Mouse (Mus musculus): ENCODE results near the gene Lrig1. TPM values are rescaled to one million over a fixed set of nuclear protein-coding genes. Genes with fewer than 3 reads are reported as not detected.

The Lrig1 gene
- polyA plus RNA-seq, 1 experiment from 2014 or later, result 17.2 TPM

DNA sequence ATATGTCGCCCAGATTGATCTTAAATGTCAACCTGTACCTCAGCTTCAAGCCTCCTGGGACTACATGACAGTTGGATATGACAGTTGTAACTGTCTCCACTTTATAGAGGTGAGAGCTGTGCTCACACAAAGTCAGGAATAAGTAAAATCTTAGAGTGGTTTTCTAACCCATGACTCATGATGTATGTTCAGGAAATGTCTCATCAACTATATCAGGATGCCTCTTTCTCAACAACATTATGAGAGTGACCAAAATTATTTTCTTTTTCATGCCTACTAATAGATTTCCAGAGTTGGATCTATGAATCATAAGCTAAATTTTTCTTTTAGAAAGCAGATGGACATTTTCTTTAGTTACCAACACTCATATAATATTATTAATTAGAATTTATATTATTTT lies 6.0 kb upstream of the Lrig1 start:
- no peak overlapping the region for H3K4me3 ChIP-seq (ENCODE audit: low read depth, low read length)
- ATAC-seq (replicated peaks; ENCODE audit: insufficient number of reproducible peaks, low FRiP score, low TSS enrichment, low read depth) (no peak), DNase-seq (ENCODE audit: low spot score) (no peak)
- H3K27me3 ChIP-seq (ENCODE audit: control insufficient read depth, insufficient read depth, low read length), result peaks cover 2% of the 10 kb centered on the region; the same call in 1 of the 2 replicates
- no peak overlapping the region for H3K9ac ChIP-seq (replicated peaks; ENCODE audit: low read length)
- H3K4me2 ChIP-seq (ENCODE audit: low read depth, low read length), result no peak overlapping the region
- H3K4me1 ChIP-seq (ENCODE audit: control insufficient read depth, insufficient read depth, low read length), result no peaks in the 10 kb centered on the region
- no peak overlapping the region for H3K27ac ChIP-seq (replicated peaks; ENCODE audit: low read depth, low read length)
- H3K36me3 ChIP-seq (replicated peaks; ENCODE audit: control insufficient read depth, insufficient read depth, low read depth, low read length), result no peaks in the 10 kb centered on the region
- no peaks in the 10 kb centered on the region for H3K9me3 ChIP-seq (replicated peaks; ENCODE audit: control insufficient read depth, low read length)
- WGBS, result 52% methylated on average over 1 of the region's 1 CpGs

DNA sequence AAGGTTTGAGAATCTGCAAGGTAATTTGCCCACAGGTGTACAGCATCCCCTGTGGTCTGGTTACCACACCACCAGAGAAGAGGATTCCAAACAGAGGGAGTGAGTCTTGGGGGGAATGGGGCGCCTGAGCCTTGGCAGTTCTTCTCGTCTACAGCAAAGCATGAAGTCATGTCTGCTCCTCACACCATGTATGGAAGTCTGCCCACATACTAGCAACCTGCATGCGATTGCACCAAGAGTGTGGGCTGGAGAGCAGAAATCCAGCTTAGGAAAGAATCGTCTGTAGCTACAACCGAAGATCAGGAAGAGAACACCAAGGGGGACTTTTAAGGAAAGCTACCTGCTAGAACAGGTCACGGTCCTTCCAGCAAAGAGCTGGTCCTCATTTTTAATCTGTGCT lies 3.0 kb upstream of the Lrig1 start:
- no peak overlapping the region for H3K27ac ChIP-seq (replicated peaks; ENCODE audit: low read depth, low read length)
- 87% methylated on average over 6 of the region's 6 CpGs for WGBS
- ATAC-seq (replicated peaks; ENCODE audit: insufficient number of reproducible peaks, low FRiP score, low TSS enrichment, low read depth) (no peak), DNase-seq (ENCODE audit: low spot score) (no peak)
- H3K36me3 ChIP-seq (replicated peaks; ENCODE audit: control insufficient read depth, insufficient read depth, low read depth, low read length), result no peaks in the 10 kb centered on the region
- H3K9me3 ChIP-seq (replicated peaks; ENCODE audit: control insufficient read depth, low read length), result no peaks in the 10 kb centered on the region
- no peak overlapping the region for H3K4me2 ChIP-seq (ENCODE audit: low read depth, low read length)
- no peaks in the 10 kb centered on the region for H3K4me1 ChIP-seq (ENCODE audit: control insufficient read depth, insufficient read depth, low read length)
- peaks cover 2% of the 10 kb centered on the region; the same call in 1 of the 2 replicates for H3K27me3 ChIP-seq (ENCODE audit: control insufficient read depth, insufficient read depth, low read length)
- no peak overlapping the region for H3K4me3 ChIP-seq (ENCODE audit: low read depth, low read length)
- no peak overlapping the region for H3K9ac ChIP-seq (replicated peaks; ENCODE audit: low read length)

DNA sequence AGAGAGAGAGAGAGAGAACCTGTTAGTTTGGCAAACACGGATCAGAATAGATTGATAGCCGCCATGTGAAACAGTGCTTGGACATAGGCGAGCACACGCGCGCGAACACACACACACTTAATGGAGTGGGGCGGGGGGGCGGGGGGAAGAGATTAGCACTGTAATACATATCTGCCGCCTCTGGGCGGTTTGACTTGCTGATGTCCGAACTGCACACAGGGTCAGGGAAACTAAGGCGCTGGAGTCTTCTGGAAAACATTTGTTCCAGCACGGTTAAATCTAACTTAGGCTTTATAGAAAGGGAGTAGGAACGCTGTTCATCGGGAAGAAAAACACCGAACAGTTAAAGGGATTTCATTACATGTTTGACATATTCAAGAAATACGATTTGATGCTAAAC lies 1.1 kb upstream of the Lrig1 start:
- ATAC-seq (replicated peaks; ENCODE audit: insufficient number of reproducible peaks, low FRiP score, low TSS enrichment, low read depth) (no peak), DNase-seq (ENCODE audit: low spot score) (peak; percentile 61)
- Histone ChIP-seq H3K27ac (replicated peaks; ENCODE audit: low read depth, low read length) (no peak overlapping the region), H3K4me2 (ENCODE audit: low read depth, low read length) (peak overlapping the region; percentile 64), H3K9ac (replicated peaks; ENCODE audit: low read length) (no peak overlapping the region), H3K4me3 (ENCODE audit: low read depth, low read length) (peak overlapping the region; percentile 91), H3K9me3 (replicated peaks; ENCODE audit: control insufficient read depth, low read length) (no peaks in the 10 kb centered on the region), H3K36me3 (replicated peaks; ENCODE audit: control insufficient read depth, insufficient read depth, low read depth, low read length) (no peaks in the 10 kb centered on the region), H3K27me3 (ENCODE audit: control insufficient read depth, insufficient read depth, low read length) (peaks cover 2% of the 10 kb centered on the region; the same call in 1 of the 2 replicates), H3K4me1 (ENCODE audit: control insufficient read depth, insufficient read depth, low read length) (no peaks in the 10 kb centered on the region)
- 3% methylated on average over 18 of the region's 18 CpGs for WGBS

DNA sequence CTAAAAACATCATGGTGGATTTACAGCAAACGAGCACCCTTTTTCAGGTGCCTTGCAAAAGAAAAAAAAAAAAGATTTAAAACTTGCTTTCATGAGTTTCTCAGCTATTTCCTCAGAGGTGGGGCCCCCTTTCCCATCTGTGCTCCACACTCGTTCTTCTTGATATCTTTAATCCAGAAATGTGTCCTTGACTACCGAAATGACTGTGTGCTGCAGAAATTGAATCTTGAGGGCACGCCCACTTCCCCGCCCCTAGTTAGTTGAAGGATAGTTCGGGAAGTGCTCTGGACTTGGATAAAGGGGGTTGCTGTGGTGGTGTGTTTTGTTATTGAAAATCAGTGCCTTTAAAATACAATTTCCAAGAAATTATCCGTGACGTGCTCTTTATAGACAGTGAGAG lies 654 bp upstream of the Lrig1 start:
- no peaks in the 10 kb centered on the region for H3K9me3 ChIP-seq (replicated peaks; ENCODE audit: control insufficient read depth, low read length)
- H3K4me1 ChIP-seq (ENCODE audit: control insufficient read depth, insufficient read depth, low read length), result no peaks in the 10 kb centered on the region
- peaks cover 2% of the 10 kb centered on the region; the same call in 1 of the 2 replicates for H3K27me3 ChIP-seq (ENCODE audit: control insufficient read depth, insufficient read depth, low read length)
- no peak overlapping the region for H3K9ac ChIP-seq (replicated peaks; ENCODE audit: low read length)
- H3K4me2 ChIP-seq (ENCODE audit: low read depth, low read length), result peak overlapping the region; percentile 64
- H3K27ac ChIP-seq (replicated peaks; ENCODE audit: low read depth, low read length), result no peak overlapping the region
- DNase-seq (ENCODE audit: low spot score) (peak; percentile 80), ATAC-seq (replicated peaks; ENCODE audit: insufficient number of reproducible peaks, low FRiP score, low TSS enrichment, low read depth) (no peak)
- WGBS, result under 1% methylated on average over 8 of the region's 8 CpGs
- H3K4me3 ChIP-seq (ENCODE audit: low read depth, low read length), result peak overlapping the region; percentile 91
- H3K36me3 ChIP-seq (replicated peaks; ENCODE audit: control insufficient read depth, insufficient read depth, low read depth, low read length), result no peaks in the 10 kb centered on the region

DNA sequence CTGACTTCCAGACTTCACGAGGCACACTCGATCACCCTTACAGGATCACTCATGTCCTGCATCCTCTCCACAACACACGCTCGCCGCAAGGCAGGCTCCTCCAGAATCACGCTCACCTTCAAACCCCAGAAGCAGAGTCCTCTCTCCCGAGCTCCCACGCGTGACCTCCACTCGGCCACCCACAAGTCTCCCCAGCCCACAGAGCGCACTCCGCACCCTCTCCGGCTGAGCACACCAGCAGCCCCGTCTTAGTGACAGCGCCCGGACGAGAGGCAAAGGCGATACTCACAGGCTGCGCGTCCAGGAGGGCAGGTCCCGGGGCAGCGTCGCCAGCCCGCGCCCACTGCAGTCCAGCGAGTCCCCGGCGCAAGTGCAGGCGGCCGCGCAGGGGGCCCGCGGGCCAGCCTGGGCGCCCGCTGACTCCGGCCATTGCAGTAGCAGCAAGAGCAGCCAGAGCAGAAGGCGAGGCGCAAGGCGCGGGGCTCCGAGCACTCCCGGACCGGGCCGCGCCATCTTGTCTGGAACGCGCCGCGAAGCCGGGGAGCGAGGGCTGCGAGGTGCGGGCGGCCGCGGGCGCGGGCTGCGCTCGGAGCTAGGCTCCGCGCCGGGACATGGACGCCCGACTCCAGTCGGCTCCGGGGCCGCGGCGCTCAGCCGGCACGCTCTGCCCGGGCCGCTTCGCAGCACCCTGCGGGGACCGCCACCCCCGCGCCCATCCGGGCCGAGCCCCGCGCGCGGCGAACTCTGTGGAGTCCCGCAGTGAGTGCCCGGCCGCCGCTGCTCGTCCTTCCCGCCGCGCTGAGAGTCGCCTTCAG lies 578 bp downstream of the Lrig1 start:
- Histone ChIP-seq H3K4me2 (ENCODE audit: low read depth, low read length) (peak overlapping the region; percentile 94), H3K4me3 (ENCODE audit: low read depth, low read length) (peak overlapping the region; percentile 91), H3K36me3 (replicated peaks; ENCODE audit: control insufficient read depth, insufficient read depth, low read depth, low read length) (no peaks in the 10 kb centered on the region), H3K27ac (replicated peaks; ENCODE audit: low read depth, low read length) (peak overlapping the region; percentile 61), H3K27me3 (ENCODE audit: control insufficient read depth, insufficient read depth, low read length) (peaks cover 2% of the 10 kb centered on the region; the same call in 1 of the 2 replicates), H3K9me3 (replicated peaks; ENCODE audit: control insufficient read depth, low read length) (no peaks in the 10 kb centered on the region), H3K9ac (replicated peaks; ENCODE audit: low read length) (peak overlapping the region; percentile 89), H3K4me1 (ENCODE audit: control insufficient read depth, insufficient read depth, low read length) (no peaks in the 10 kb centered on the region)
- ATAC-seq (replicated peaks; ENCODE audit: insufficient number of reproducible peaks, low FRiP score, low TSS enrichment, low read depth), result peak; percentile 61
- DNase-seq (ENCODE audit: low spot score), result peak; percentile 52
- WGBS, result under 1% methylated on average over 77 of the region's 95 CpGs

DNA sequence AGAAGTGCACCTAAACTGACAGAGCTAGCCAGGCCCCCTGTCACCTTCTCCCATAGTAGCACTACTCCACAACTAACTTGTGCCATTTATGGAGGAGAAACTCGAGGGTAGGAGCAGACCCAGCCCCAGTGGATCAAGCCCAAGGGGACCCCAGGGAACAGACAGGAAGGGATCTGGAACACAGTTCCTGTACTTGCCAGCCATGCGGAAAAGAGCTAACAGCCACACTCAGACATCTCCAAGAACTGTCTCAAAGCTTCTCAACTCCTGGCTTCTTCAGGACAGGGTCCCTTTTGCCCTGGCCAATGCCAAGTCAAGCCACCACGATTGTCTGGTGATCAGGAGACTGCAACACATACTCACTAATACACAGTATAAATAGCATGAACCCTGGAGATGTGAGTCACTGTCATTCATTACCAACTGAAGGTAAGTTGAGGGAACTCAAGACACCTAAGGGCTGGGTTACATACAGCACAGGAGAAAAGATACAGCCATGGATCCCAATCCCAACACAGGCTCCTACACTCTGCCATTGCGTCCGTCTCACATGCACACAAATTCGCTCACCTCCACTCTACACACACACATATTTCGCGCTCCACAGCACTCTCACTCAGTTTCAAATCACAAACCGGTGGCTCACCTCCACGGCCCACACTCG lies 1.3 kb downstream of the Lrig1 start:
- no peak for ATAC-seq (replicated peaks; ENCODE audit: insufficient number of reproducible peaks, low FRiP score, low TSS enrichment, low read depth)
- DNase-seq (ENCODE audit: low spot score), result no peak
- Histone ChIP-seq H3K36me3 (replicated peaks; ENCODE audit: control insufficient read depth, insufficient read depth, low read depth, low read length) (no peaks in the 10 kb centered on the region), H3K4me3 (ENCODE audit: low read depth, low read length) (peak overlapping the region; percentile 91), H3K4me1 (ENCODE audit: control insufficient read depth, insufficient read depth, low read length) (no peaks in the 10 kb centered on the region), H3K4me2 (ENCODE audit: low read depth, low read length) (peak overlapping the region; percentile 94), H3K27me3 (ENCODE audit: control insufficient read depth, insufficient read depth, low read length) (peaks cover 2% of the 10 kb centered on the region; the same call in 1 of the 2 replicates), H3K9me3 (replicated peaks; ENCODE audit: control insufficient read depth, low read length) (no peaks in the 10 kb centered on the region), H3K27ac (replicated peaks; ENCODE audit: low read depth, low read length) (no peak overlapping the region), H3K9ac (replicated peaks; ENCODE audit: low read length) (peak overlapping the region; percentile 89)
- WGBS, result 7% methylated on average over 11 of the region's 11 CpGs

DNA sequence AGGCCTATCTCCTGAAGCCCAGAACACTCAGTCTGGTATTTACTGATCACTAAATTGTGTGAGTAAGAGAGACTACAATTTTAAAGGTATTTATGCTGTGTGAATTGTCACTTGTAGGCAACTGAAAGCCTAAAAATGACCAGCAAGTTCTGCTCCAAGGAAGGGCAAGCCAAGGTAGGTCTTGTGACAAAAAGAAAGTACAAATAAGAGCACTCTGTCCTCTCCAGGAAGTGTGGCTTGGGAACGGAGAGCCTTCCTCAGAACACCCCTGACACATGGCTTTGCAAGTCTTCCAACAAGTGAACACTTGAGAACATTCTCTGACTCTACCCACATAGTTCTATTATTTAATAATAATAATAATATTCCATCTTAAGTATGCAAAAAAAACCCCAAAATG lies 2.5 kb downstream of the Lrig1 start:
- Histone ChIP-seq H3K36me3 (replicated peaks; ENCODE audit: control insufficient read depth, insufficient read depth, low read depth, low read length) (no peaks in the 10 kb centered on the region), H3K9ac (replicated peaks; ENCODE audit: low read length) (no peak overlapping the region), H3K9me3 (replicated peaks; ENCODE audit: control insufficient read depth, low read length) (no peaks in the 10 kb centered on the region), H3K27me3 (ENCODE audit: control insufficient read depth, insufficient read depth, low read length) (peaks cover 2% of the 10 kb centered on the region; the same call in 1 of the 2 replicates), H3K4me3 (ENCODE audit: low read depth, low read length) (no peak overlapping the region), H3K4me2 (ENCODE audit: low read depth, low read length) (peak overlapping the region; percentile 30), H3K4me1 (ENCODE audit: control insufficient read depth, insufficient read depth, low read length) (peaks cover 3% of the 10 kb centered on the region; the same call in 1 of the 2 replicates), H3K27ac (replicated peaks; ENCODE audit: low read depth, low read length) (no peak overlapping the region)
- DNase-seq (ENCODE audit: low spot score), result no peak
- 42% methylated on average over 1 of the region's 1 CpGs for WGBS
- no peak for ATAC-seq (replicated peaks; ENCODE audit: insufficient number of reproducible peaks, low FRiP score, low TSS enrichment, low read depth)

All from embryonic facial prominence, embryonic 11.5 days (tissue).